Mouse (Mus musculus): ENCODE measurements around the gene Zfp770.
"Not testable (repeated sequence)": the region's sequence is repeated elsewhere in the genome, so short reads cannot be mapped to it uniquely, and the experiment has no call there.

The Zfp770 gene

GRCm38 (mm10) chr2:114200932-114201559 is at the start of gene Zfp770:
Zfp770 (minus strand) TSS chr2:114201469.
- peak; percentile 76 for DNase-seq (ENCODE audit: low spot score)

DNA sequence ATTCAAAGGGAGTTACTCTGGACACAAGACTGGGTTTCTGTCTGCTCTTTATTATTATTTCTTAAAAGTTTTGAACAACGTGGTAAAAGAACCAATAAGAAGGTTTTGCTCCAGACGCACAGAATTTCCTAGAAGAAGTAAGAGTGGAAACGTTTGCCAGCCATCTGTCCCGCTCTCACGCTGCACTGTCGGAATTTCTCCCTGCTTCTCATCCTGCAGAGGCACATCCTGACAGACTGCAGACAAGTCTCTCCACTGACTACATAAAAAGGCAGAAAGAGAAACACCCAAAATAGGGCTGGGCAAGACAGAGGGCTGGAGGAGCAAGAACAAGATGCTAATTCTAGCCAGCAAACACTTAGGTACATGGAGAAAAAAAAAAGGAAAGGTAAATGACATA is 48.2 kb upstream of the Zfp770 start:
- DNase-seq (ENCODE audit: low spot score) = no peak

DNA sequence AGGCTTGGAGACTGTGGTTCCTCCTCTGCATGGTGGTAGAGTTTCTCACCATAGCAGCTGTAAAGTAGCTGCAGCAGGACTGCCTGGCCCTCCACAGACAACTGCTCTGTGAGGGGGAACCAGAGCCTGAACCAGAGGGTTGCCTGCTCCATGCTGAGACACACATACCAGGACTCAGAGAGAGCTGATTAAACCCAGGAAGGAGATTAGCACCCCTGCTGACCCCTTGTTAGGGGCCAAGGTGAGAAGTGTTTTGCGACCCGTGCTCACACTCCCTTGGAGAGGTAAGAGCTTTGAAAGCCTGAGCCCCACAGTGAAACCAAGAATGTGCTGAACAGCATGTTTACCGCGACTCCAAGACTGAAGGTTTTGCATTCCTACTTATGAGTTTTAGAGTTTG is 36.4 kb upstream of the Zfp770 start:
- DNase-seq (ENCODE audit: low spot score) = no peak

GRCm38 (mm10) chr2:114236566-114236965 is 35.3 kb upstream of the Zfp770 start:
- no peak for DNase-seq (ENCODE audit: low spot score)

DNA sequence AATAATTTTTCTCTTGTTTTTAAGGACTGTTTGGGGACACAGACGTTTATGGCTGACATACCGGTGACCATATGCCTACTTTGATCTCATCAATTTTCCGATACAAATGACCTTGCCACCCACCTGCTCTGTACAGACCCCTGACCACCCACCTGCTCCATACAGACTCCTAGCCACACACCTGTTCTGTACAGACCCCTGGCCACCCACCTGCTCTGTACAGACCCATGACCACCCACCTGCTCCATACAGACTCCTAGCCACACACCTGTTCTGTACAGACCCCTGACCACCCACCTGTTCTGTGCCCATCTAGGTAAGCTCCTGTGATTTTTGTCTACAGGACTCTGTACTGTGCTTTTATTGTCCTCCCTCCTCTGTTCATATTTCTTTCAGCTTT is 34.3 kb upstream of the Zfp770 start:
- no peak for DNase-seq (ENCODE audit: low spot score)

DNA sequence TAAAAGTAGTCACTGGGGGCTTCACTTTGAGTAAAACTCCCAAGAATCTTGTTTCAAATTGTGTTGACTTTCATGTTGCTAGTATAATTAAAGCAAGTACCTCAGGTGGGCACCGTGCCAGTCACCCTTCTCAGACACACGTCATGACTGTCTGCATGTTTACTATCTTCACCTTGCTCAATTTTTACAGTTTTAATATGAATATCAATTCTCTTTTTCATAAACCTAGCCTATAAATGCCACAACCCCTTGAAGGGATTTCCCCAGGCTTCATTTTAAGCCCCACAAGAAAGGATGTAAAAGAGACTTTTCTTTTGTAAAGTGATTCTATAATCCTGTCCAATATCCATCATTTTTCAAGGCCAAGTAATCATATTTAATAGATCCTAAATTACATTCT is 30.0 kb upstream of the Zfp770 start:
- DNase-seq (ENCODE audit: low spot score) = no peak

DNA sequence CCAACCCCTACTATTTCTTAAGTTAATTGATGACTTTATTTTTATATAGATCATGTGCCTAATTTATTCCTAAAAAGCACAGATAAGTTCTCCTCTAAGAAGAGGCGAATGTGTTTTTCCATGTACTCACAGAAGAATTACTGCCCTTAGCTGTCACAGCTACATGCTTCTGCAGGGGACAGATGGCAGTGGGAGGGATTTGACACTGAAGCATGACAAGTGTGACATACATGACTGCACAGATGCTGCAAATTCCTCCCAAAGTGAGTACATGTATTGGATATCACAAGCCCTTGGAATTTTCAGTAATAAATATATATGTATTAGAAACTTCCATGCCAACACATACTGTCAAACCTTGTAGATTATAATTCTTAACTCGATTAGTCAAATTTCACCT is 27.4 kb upstream of the Zfp770 start:
- DNase-seq (ENCODE audit: low spot score) = no peak

GRCm38 (mm10) chr2:114205036-114205435 is 3.8 kb upstream of the Zfp770 start:
- DNase-seq (ENCODE audit: low spot score) = no peak

DNA sequence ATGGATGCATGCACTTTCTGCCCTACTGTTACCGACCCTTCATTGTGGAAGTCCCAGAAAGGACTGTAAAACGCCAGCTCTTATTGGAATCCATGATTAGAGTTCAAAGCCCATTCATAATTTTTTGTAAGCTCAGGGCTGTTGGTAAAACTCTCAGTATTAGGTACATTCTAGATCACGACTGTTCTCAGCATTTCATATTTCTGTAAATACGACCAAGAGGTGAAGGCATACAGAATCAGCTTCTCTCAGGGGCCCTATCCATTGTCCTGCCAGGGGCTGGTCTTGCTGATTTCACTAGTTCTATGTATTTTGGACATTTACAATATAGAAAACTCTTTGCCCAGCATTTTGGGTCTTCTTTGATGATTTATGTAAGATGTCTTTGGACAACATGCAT is 305 bp upstream of the Zfp770 start:
- DNase-seq (ENCODE audit: low spot score) = no peak

- no peak for DNase-seq (ENCODE audit: low spot score)
Measured at GRCm38 (mm10) chr2:114196421-114196820, 4.8 kb downstream of the Zfp770 start.

GRCm38 (mm10) chr2:114186924-114187323 is 14.3 kb downstream of the Zfp770 start, which contains the start of gene Aqr:
Aqr (minus strand) TSS chr2:114187024.
- not testable (repeated sequence) for DNase-seq (ENCODE audit: low spot score)

DNA sequence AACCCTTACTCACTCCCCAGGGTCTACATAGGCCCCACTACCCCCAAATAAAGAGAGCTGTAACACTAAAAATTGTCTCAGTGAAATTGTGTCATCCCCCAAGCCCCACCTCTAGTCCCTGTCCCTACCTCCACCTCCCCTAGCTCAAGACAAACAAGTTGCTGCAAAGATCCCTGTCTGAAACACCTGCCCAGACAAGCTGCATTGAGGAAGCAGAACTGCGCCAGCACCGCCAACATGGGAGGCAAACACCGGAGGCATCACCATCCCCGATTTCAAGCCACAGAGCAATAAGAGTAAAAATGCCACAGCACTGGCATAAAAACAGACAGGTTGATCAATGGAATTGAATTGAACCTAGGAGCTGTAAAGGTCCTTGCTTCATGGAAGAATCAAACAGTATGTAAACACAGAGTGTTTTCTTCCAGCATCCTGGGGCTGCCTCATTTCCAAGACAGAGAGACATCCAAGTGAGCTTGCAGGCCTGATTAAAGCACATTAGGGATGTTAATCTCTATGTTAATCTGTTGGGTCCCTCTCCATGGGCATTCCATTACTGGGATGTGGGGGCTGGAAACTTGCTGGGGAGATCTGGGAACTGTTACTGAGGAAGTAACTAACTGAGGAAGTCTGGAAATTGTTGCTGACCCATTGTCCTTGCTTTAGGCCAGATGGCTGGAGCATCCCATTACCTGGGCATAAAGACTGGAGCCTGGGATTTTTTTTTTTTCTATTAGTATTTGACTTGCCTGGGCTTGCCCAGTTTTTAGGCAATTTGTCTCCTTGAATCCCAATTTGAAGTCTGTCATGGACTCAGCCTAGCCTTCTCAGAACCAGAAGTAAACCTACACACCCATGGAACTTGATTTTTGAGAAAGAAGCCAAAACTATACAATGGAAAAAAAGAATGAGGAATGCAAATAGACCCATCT is 23.2 kb downstream of the Zfp770 start:
- DNase-seq (ENCODE audit: low spot score) = no peak

- DNase-seq (ENCODE audit: low spot score) = peak; percentile 79
Measured at GRCm38 (mm10) chr2:114174651-114175484, 26.4 kb downstream of the Zfp770 start.

DNA sequence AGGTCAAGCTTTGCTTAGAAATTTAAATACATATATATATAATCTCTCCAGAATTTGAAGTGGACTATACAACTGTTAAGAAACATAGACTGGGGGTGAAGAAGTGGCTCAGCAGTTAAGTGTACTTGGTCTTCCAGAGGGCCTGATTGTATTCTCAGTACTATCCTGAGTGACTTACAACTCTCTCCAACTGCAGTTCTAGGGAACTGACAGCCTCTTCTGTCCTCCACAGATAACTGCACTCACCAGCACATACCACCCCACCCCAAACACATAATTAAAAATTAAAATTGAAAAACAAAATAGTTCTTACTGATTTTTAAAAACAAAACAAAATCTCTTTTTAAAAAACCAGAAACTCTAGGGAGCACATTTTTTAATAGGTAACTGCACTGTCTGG is 28.0 kb downstream of the Zfp770 start:
- peak; percentile 29 for DNase-seq (ENCODE audit: low spot score)

DNA sequence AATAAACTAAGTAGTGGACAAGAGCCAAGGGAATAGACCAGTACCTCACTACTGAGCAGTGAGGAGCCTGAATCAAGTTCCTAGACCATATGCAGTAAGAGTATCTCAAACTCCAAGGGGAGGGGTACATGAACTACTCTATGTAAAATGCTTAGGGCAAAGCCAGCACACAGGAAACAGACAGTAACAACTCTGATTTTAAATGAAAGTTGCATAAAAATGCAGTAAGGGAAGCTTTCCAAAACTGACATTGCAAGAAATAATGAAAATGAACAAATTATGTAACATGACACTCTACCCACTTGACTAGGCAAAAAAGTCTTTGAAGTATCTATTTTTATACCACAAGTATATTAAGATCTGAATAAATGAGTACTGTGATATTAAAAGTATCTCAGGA is 33.4 kb downstream of the Zfp770 start:
- no peak for DNase-seq (ENCODE audit: low spot score)

DNA sequence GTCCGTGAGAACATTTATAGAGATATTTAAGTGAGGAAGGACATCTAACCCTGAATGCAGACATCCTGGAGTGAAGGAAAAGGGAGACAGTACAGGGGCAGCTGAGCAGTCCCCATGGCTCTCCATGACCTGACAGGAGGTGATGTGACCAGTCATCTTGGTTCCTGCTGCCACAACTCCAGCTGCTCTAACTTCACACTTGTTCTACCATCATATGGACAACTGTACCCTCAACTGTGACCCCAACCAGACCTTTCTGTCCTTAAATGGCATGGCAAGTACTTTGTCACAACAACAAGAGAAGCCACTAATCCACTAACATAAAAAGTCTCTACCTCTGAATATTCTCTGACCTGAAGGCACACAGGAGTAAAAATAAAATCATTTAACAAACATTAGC is 39.3 kb downstream of the Zfp770 start:
- no peak for DNase-seq (ENCODE audit: low spot score)

GRCm38 (mm10) chr2:114157345-114157744 is 43.9 kb downstream of the Zfp770 start:
- peak; percentile 21 for DNase-seq (ENCODE audit: low spot score)

GRCm38 (mm10) chr2:114156639-114157038 is 44.6 kb downstream of the Zfp770 start:
- peak; percentile 48 for DNase-seq (ENCODE audit: low spot score)

DNA sequence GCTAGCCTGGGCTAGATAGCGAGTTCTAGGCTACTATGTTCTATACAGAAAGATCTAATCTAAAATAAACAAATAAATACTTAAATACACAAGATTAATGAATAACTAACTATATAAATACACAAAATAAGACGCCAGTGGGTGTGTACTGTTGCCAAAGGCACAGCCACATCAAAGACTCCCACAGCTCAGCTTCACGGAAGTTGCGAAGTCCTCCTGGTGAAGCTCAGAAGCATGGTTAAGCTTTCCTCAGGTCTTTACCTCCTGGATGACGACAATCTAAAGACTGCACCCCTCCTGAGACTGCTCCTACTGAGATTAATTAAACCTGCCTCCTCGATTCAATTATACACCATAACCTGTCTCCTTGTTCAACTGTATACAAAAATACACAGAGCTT is 48.0 kb downstream of the Zfp770 start:
- DNase-seq (ENCODE audit: low spot score) = no peak

GRCm38 (mm10) chr2:114146864-114147458 is 54.3 kb downstream of the Zfp770 start:
- no peak for DNase-seq (ENCODE audit: low spot score)

DNA sequence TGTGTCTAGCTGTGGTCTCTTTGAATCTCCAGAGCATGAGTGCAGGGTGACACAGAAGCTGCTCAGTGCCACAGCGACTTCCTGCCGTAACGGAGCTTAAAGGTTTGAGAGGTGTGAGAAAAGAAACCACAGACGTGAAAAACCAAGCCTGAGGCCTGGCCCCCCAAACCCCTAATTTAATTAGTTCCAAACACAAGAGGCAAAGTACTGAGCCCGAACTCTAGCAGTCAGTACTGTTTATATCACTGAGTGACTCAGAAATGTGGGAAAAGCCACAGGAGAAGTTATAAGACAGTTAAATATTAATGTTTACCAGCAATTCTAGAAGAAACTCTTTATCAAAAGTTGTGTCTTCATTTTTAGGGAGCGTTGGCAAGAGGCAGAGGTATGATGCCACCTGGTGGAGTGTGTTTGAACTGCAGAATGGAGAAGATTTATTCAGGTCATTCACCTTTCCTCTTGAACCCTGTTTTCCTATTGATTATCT is 55.9 kb downstream of the Zfp770 start:
- DNase-seq (ENCODE audit: low spot score) = peak; percentile 42

- DNase-seq (ENCODE audit: low spot score) = no peak
Measured at GRCm38 (mm10) chr2:114144915-114145314, 56.4 kb downstream of the Zfp770 start.

All from c-Kit-positive CD71-positive TER-119-positive erythroid progenitor cells, embryonic 14.5 days (primary cell).